Mouse (Mus musculus): ENCODE data around the gene Ltn1. TPM values are rescaled to one million over a fixed set of nuclear protein-coding genes. Genes with fewer than 3 reads are reported as not detected.

Ltn1 gene
- polyA plus RNA-seq, 1 experiment from 2014 or later, result 16.5 TPM

GRCm38 (mm10) chr16:87387444-87387977 is 44.9 kb downstream of the Ltn1 start:
- no peak overlapping the region for H3K4me3 ChIP-seq
- no peak for ATAC-seq (replicated peaks; ENCODE audit: insufficient number of reproducible peaks, insufficient read depth, low FRiP score, low read depth)
- H3K27ac ChIP-seq, result no peak overlapping the region
- H3K9ac ChIP-seq, result no peak overlapping the region
- 90% methylated on average over 3 of the region's 3 CpGs for WGBS
- H3K27me3 ChIP-seq, result no peaks in the 10 kb centered on the region
- no peak overlapping the region for H3K4me2 ChIP-seq
- H3K9me3 ChIP-seq (replicated peaks), result no peaks in the 10 kb centered on the region
- H3K36me3 ChIP-seq, result peaks cover 18% of the 10 kb centered on the region
- no peaks in the 10 kb centered on the region for H3K4me1 ChIP-seq (replicated peaks)

- H3K4me2 ChIP-seq, result no peak overlapping the region
- H3K4me1 ChIP-seq (replicated peaks), result no peaks in the 10 kb centered on the region
- WGBS, result 87% methylated on average over 2 of the region's 2 CpGs
- H3K36me3 ChIP-seq, result peaks cover 46% of the 10 kb centered on the region
- H3K27me3 ChIP-seq, result no peaks in the 10 kb centered on the region
- no peak overlapping the region for H3K4me3 ChIP-seq
- no peak overlapping the region for H3K27ac ChIP-seq
- no peaks in the 10 kb centered on the region for H3K9me3 ChIP-seq (replicated peaks)
- no peak for ATAC-seq (replicated peaks; ENCODE audit: insufficient number of reproducible peaks, insufficient read depth, low FRiP score, low read depth)
- no peak overlapping the region for H3K9ac ChIP-seq
These were observed 48.0 kb downstream of the Ltn1 start for GRCm38 (mm10) chr16:87384366-87384765.

GRCm38 (mm10) chr16:87382996-87383395 is 49.4 kb downstream of the Ltn1 start:
- ATAC-seq (replicated peaks; ENCODE audit: insufficient number of reproducible peaks, insufficient read depth, low FRiP score, low read depth), result no peak
- Histone ChIP-seq H3K4me2 (no peak overlapping the region), H3K9me3 (replicated peaks) (no peaks in the 10 kb centered on the region), H3K9ac (no peak overlapping the region), H3K36me3 (peaks cover 48% of the 10 kb centered on the region), H3K4me1 (replicated peaks) (no peaks in the 10 kb centered on the region), H3K4me3 (no peak overlapping the region), H3K27ac (no peak overlapping the region), H3K27me3 (no peaks in the 10 kb centered on the region)
- 41% methylated on average over 2 of the region's 2 CpGs for WGBS

- H3K9ac ChIP-seq, result no peak overlapping the region
- no peak overlapping the region for H3K27ac ChIP-seq
- no peaks in the 10 kb centered on the region for H3K9me3 ChIP-seq (replicated peaks)
- no peak overlapping the region for H3K4me2 ChIP-seq
- no peaks in the 10 kb centered on the region for H3K27me3 ChIP-seq
- 95% methylated on average over 6 of the region's 6 CpGs for WGBS
- no peak overlapping the region for H3K4me3 ChIP-seq
- ATAC-seq (replicated peaks; ENCODE audit: insufficient number of reproducible peaks, insufficient read depth, low FRiP score, low read depth), result no peak
- H3K4me1 ChIP-seq (replicated peaks), result peaks cover 14% of the 10 kb centered on the region
- H3K36me3 ChIP-seq, result peaks cover 31% of the 10 kb centered on the region
These were observed 66.0 kb downstream of the Ltn1 start for GRCm38 (mm10) chr16:87366445-87366844.

- Histone ChIP-seq H3K36me3 (peaks cover 31% of the 10 kb centered on the region), H3K27ac (no peak overlapping the region), H3K9me3 (replicated peaks) (no peaks in the 10 kb centered on the region), H3K27me3 (no peaks in the 10 kb centered on the region), H3K9ac (no peak overlapping the region), H3K4me2 (no peak overlapping the region), H3K4me3 (no peak overlapping the region), H3K4me1 (replicated peaks) (peaks cover 14% of the 10 kb centered on the region)
- ATAC-seq (replicated peaks; ENCODE audit: insufficient number of reproducible peaks, insufficient read depth, low FRiP score, low read depth), result no peak
- 82% methylated on average over 10 of the region's 10 CpGs for WGBS
These were observed 66.4 kb downstream of the Ltn1 start for GRCm38 (mm10) chr16:87366035-87366434.

- Histone ChIP-seq H3K9ac (no peak overlapping the region), H3K36me3 (peaks cover 38% of the 10 kb centered on the region), H3K27me3 (no peaks in the 10 kb centered on the region), H3K4me1 (replicated peaks) (peaks cover 14% of the 10 kb centered on the region), H3K27ac (peak overlapping the region; percentile 0; the same call in 1 of the 2 replicates), H3K4me3 (no peak overlapping the region), H3K4me2 (no peak overlapping the region), H3K9me3 (replicated peaks) (no peaks in the 10 kb centered on the region)
- 37% methylated on average over 4 of the region's 4 CpGs for WGBS
- ATAC-seq (replicated peaks; ENCODE audit: insufficient number of reproducible peaks, insufficient read depth, low FRiP score, low read depth), result 0 out of 2 replicates have a peak, but pooled peaks have one; percentile 61
These were observed 68.2 kb downstream of the Ltn1 start for GRCm38 (mm10) chr16:87364231-87364630.

- peaks cover 21% of the 10 kb centered on the region for H3K4me1 ChIP-seq (replicated peaks)
- H3K9me3 ChIP-seq (replicated peaks), result no peaks in the 10 kb centered on the region
- no peak for ATAC-seq (replicated peaks; ENCODE audit: insufficient number of reproducible peaks, insufficient read depth, low FRiP score, low read depth)
- no peak overlapping the region for H3K9ac ChIP-seq
- no peak overlapping the region for H3K4me3 ChIP-seq
- no peak overlapping the region for H3K4me2 ChIP-seq
- no peak overlapping the region for H3K27ac ChIP-seq
- peaks cover 36% of the 10 kb centered on the region for H3K36me3 ChIP-seq
- 81% methylated on average over 6 of the region's 6 CpGs for WGBS
- no peaks in the 10 kb centered on the region for H3K27me3 ChIP-seq
These were observed 72.3 kb downstream of the Ltn1 start for GRCm38 (mm10) chr16:87360096-87360495.

GRCm38 (mm10) chr16:87354748-87355147 is 77.7 kb downstream of the Ltn1 start:
- no peaks in the 10 kb centered on the region for H3K9me3 ChIP-seq (replicated peaks)
- 80% methylated on average over 7 of the region's 7 CpGs for WGBS
- H3K27me3 ChIP-seq, result no peaks in the 10 kb centered on the region
- peak overlapping the region; percentile 89 for H3K4me3 ChIP-seq
- peak overlapping the region; percentile 97 for H3K27ac ChIP-seq
- ATAC-seq (replicated peaks; ENCODE audit: insufficient number of reproducible peaks, insufficient read depth, low FRiP score, low read depth), result no peak
- no peak overlapping the region for H3K9ac ChIP-seq
- peaks cover 15% of the 10 kb centered on the region; the same call in 1 of the 2 replicates for H3K4me1 ChIP-seq (replicated peaks)
- peak overlapping the region; percentile 59 for H3K4me2 ChIP-seq
- H3K36me3 ChIP-seq, result peaks cover 14% of the 10 kb centered on the region

GRCm38 (mm10) chr16:87354075-87354583 is 78.3 kb downstream of the Ltn1 start, which contains the start of gene N6amt1:
Gene N6amt1, plus strand, starts transcription at chr16:87354185.
- WGBS, result under 1% methylated on average over 48 of the region's 48 CpGs
- no peaks in the 10 kb centered on the region for H3K9me3 ChIP-seq (replicated peaks)
- peak within 1 kb of the TSS; percentile 85 for H3K9ac ChIP-seq
- no peaks in the 10 kb centered on the region for H3K27me3 ChIP-seq
- peak; percentile 97 for ATAC-seq (replicated peaks; ENCODE audit: insufficient number of reproducible peaks, insufficient read depth, low FRiP score, low read depth)
- H3K27ac ChIP-seq, result peak within 1 kb of the TSS; percentile 97
- peak within 1 kb of the TSS; percentile 89 for H3K4me3 ChIP-seq
- peak within 1 kb of the TSS; percentile 59 for H3K4me2 ChIP-seq
- peaks cover 11% of the 10 kb centered on the region for H3K36me3 ChIP-seq
- H3K4me1 ChIP-seq (replicated peaks), result peaks cover 15% of the 10 kb centered on the region

- H3K9ac ChIP-seq, result no peak overlapping the region
- peaks cover 8% of the 10 kb centered on the region for H3K36me3 ChIP-seq
- peak overlapping the region; percentile 97 for H3K27ac ChIP-seq
- H3K27me3 ChIP-seq, result no peaks in the 10 kb centered on the region
- H3K9me3 ChIP-seq (replicated peaks), result no peaks in the 10 kb centered on the region
- ATAC-seq (replicated peaks; ENCODE audit: insufficient number of reproducible peaks, insufficient read depth, low FRiP score, low read depth), result no peak
- peak overlapping the region; percentile 89 for H3K4me3 ChIP-seq
- H3K4me1 ChIP-seq (replicated peaks), result peaks cover 20% of the 10 kb centered on the region
- peak overlapping the region; percentile 59 for H3K4me2 ChIP-seq
- 100% methylated on average over 1 of the region's 1 CpGs for WGBS
These were observed 78.8 kb downstream of the Ltn1 start for GRCm38 (mm10) chr16:87353605-87354004.

- ATAC-seq (replicated peaks; ENCODE audit: insufficient number of reproducible peaks, insufficient read depth, low FRiP score, low read depth), result no peak
- Histone ChIP-seq H3K4me1 (replicated peaks) (peaks cover 27% of the 10 kb centered on the region), H3K9ac (no peak overlapping the region), H3K4me3 (no peak overlapping the region), H3K9me3 (replicated peaks) (no peaks in the 10 kb centered on the region), H3K4me2 (no peak overlapping the region), H3K36me3 (no peaks in the 10 kb centered on the region), H3K27ac (no peak overlapping the region), H3K27me3 (no peaks in the 10 kb centered on the region)
- 79% methylated on average over 5 of the region's 5 CpGs for WGBS
These were observed 80.9 kb downstream of the Ltn1 start for GRCm38 (mm10) chr16:87351386-87352105.
